ENCODE assay signal across 7 mouse cellular contexts in genomic region chr10:81641978-81642647, GRCm38 (mm10). TPM values are rescaled to one million over a fixed set of nuclear protein-coding genes. Genes with fewer than 3 reads are reported as not detected.
DNase-seq lines count a peak whose midpoint lies in the region; ATAC-seq and TF ChIP-seq lines count a peak whose summit lies in the region.

No protein-coding gene starts in this region.

- peak overlapping the region; percentile 99; the same call in 1 of the 2 replicates for H3K27ac ChIP-seq in left cerebral cortex, adult 2 months
- H3K27ac ChIP-seq in forebrain, postnatal 0 days (ENCODE audit: low read depth, low read length): no peak overlapping the region
- H3K27ac ChIP-seq in liver, embryonic 16.5 days (ENCODE audit: low read length): no peak overlapping the region

- no peak for TF ChIP-seq CTCF in left cerebral cortex, adult 2 months (IDR thresholded peaks at IDR 0.05)
- no peak for TF ChIP-seq CTCF in forebrain, postnatal 0 days (IDR thresholded peaks at IDR 0.05; ENCODE audit: low read depth)

- H3K4me1 ChIP-seq in forebrain, postnatal 0 days (ENCODE audit: insufficient read depth): peaks cover 11% of the 10 kb centered on the region
- H3K4me1 ChIP-seq in liver, embryonic 16.5 days (ENCODE audit: control insufficient read depth, low read depth, low read length): peaks cover 12% of the 10 kb centered on the region

- intact Hi-C loops in left cerebral cortex, adult 2 months (cut with DNase I): loop anchor here (5.0 to 10.0 kb wide), 2 partner anchors 530 to 983 kb away; partner anchors contain the start of genes 1190007I07Rik and Tdg
- intact Hi-C loops in left cerebral cortex, postnatal 4 days (cut with DNase I): no loop called here

- no peaks in the 10 kb centered on the region for H3K9me3 ChIP-seq in forebrain, postnatal 0 days (ENCODE audit: low read length)
- no peaks in the 10 kb centered on the region for H3K9me3 ChIP-seq in liver, embryonic 16.5 days (replicated peaks; ENCODE audit: control insufficient read depth, low read length)

- peak overlapping the region; percentile 92; the same call in 1 of the 2 replicates for H3K9ac ChIP-seq in forebrain, postnatal 0 days
- H3K9ac ChIP-seq in liver, embryonic 16.5 days (ENCODE audit: low read depth, low read length): peak overlapping the region; percentile 90; the same call in 1 of the 2 replicates

- H3K4me2 ChIP-seq in forebrain, postnatal 0 days (ENCODE audit: low read depth): peak overlapping the region; percentile 95
- peak overlapping the region; percentile 96 for H3K4me2 ChIP-seq in liver, embryonic 16.5 days (ENCODE audit: low read depth, low read length)

- no peaks in the 10 kb centered on the region; the same call in 1 of the 2 replicates for H3K36me3 ChIP-seq in forebrain, postnatal 0 days (ENCODE audit: insufficient read depth)
- no peaks in the 10 kb centered on the region for H3K36me3 ChIP-seq in liver, embryonic 16.5 days (ENCODE audit: control insufficient read depth, insufficient read depth)

- peak overlapping the region; percentile 95 for H3K4me3 ChIP-seq in left cerebral cortex, adult 2 months
- H3K4me3 ChIP-seq in forebrain, postnatal 0 days (ENCODE audit: low read depth, low read length): no peak overlapping the region
- H3K4me3 ChIP-seq in liver, embryonic 16.5 days (ENCODE audit: low read depth, low read length): peak overlapping the region; percentile 81; the same call in 1 of the 2 replicates

- WGBS in forebrain, postnatal 0 days: 81% methylated on average over 8 of the region's 8 CpGs
- WGBS in liver, embryonic 16.5 days (ENCODE audit: insufficient replicate concordance): 69% methylated on average over 8 of the region's 8 CpGs

- ATAC-seq in forebrain, postnatal 0 days: no peak
- no peak for ATAC-seq in liver, embryonic 16.5 days (ENCODE audit: low read depth)

- no peaks in the 10 kb centered on the region for H3K27me3 ChIP-seq in forebrain, postnatal 0 days (ENCODE audit: insufficient read depth, low read length)
- no peaks in the 10 kb centered on the region for H3K27me3 ChIP-seq in liver, embryonic 16.5 days (ENCODE audit: control insufficient read depth, insufficient read depth, low read depth, low read length)

- no peak for DNase-seq in left cerebral cortex, adult 2 months (ENCODE audit: extremely low spot score in 1 of 2, low spot score in 2 of 2)
- no peak for DNase-seq in left cerebral cortex, postnatal 4 days
- DNase-seq in cerebellum, postnatal 25 days: peak; percentile 35 to 57
- DNase-seq in forebrain, postnatal 0 days: no peak
- no peak for DNase-seq in layer of hippocampus, postnatal 36 days
- DNase-seq in yolk sac, embryonic 10.5 days (ENCODE audit: low spot score): no peak

RNA-seq across cellular contexts. Expression of gene Gm10778, which starts 6.7 kb away (rescaled TPM):
- 1 to 10 TPM; 4.3 to 5.0 TPM for total RNA-seq in left cerebral cortex, adult 2 months (2021)
- 1 to 10 TPM; 5.4 to 5.5 TPM for total RNA-seq in left cerebral cortex, postnatal 4 days (2021)
- 5.9 and 9.5 TPM in 2 replicates for total RNA-seq in forebrain, postnatal 0 days (2014; rRNA removed)
- 2.3 and 3.4 TPM in 2 replicates for polyA plus RNA-seq in forebrain, postnatal 0 days (2015; fragmentation: Nextera tagmentation; extraction: Ambion mirVana)
- polyA plus RNA-seq in liver, embryonic 16.5 days (2015; fragmentation: Nextera tagmentation; extraction: Ambion mirVana): 1.1 and 1.3 TPM in 2 replicates
- 1 to 10 TPM; 3.8 to 4.9 TPM for total RNA-seq in layer of hippocampus, postnatal 36 days (2021)

RNA-seq across cellular contexts. Expression of gene Ankrd24, which starts 13.8 kb away (rescaled TPM):
- total RNA-seq in left cerebral cortex, adult 2 months (2021): 10 to 100 TPM; 46.4 to 47.3 TPM
- total RNA-seq in left cerebral cortex, postnatal 4 days (2021): 10 to 100 TPM; 37.9 to 44.6 TPM
- 45.9 and 63.6 TPM in 2 replicates for total RNA-seq in forebrain, postnatal 0 days (2014; rRNA removed)
- polyA plus RNA-seq in forebrain, postnatal 0 days (2015; fragmentation: Nextera tagmentation; extraction: Ambion mirVana): 11.4 and 13.0 TPM in 2 replicates
- 2.1 and 2.4 TPM in 2 replicates for polyA plus RNA-seq in liver, embryonic 16.5 days (2015; fragmentation: Nextera tagmentation; extraction: Ambion mirVana)
- total RNA-seq in layer of hippocampus, postnatal 36 days (2021): 10 to 100 TPM; 31.6 to 41.0 TPM

RNA-seq across cellular contexts. Expression of gene Sirt6, which starts 14.5 kb away (rescaled TPM):
- 10 to 100 TPM; 26.8 to 28.6 TPM for total RNA-seq in left cerebral cortex, adult 2 months (2021)
- 10 to 100 TPM; 37.4 to 38.1 TPM for total RNA-seq in left cerebral cortex, postnatal 4 days (2021)
- total RNA-seq in forebrain, postnatal 0 days (2014; rRNA removed): 18.0 and 25.2 TPM in 2 replicates
- polyA plus RNA-seq in forebrain, postnatal 0 days (2015; fragmentation: Nextera tagmentation; extraction: Ambion mirVana): 30.8 and 33.4 TPM in 2 replicates
- 6.9 and 8.1 TPM in 2 replicates for polyA plus RNA-seq in liver, embryonic 16.5 days (2015; fragmentation: Nextera tagmentation; extraction: Ambion mirVana)
- 10 to 100 TPM; 26.2 to 27.9 TPM for total RNA-seq in layer of hippocampus, postnatal 36 days (2021)

RNA-seq across cellular contexts. Expression of gene BC025920, which starts 36.0 kb away (rescaled TPM):
- total RNA-seq in left cerebral cortex, adult 2 months (2021): 1 to 10 TPM; 2.6 to 2.9 TPM
- total RNA-seq in left cerebral cortex, postnatal 4 days (2021): 1 to 10 TPM; 2.5 to 2.7 TPM
- total RNA-seq in forebrain, postnatal 0 days (2014; rRNA removed): 3.8 and 4.7 TPM in 2 replicates
- polyA plus RNA-seq in forebrain, postnatal 0 days (2015; fragmentation: Nextera tagmentation; extraction: Ambion mirVana): 1.4 TPM in 2 replicates
- 0.35 and 0.36 TPM in 2 replicates for polyA plus RNA-seq in liver, embryonic 16.5 days (2015; fragmentation: Nextera tagmentation; extraction: Ambion mirVana)
- 1 to 10 TPM; 3.6 to 3.9 TPM for total RNA-seq in layer of hippocampus, postnatal 36 days (2021)

RNA-seq across cellular contexts. Expression of gene Tle6, which starts 41.2 kb away (rescaled TPM):
- total RNA-seq in left cerebral cortex, adult 2 months (2021): 10 to 100 TPM; 10.3 to 12.9 TPM
- total RNA-seq in left cerebral cortex, postnatal 4 days (2021): 1 to 10 TPM; 2.2 to 3.2 TPM
- total RNA-seq in forebrain, postnatal 0 days (2014; rRNA removed): 8.7 and 14.1 TPM in 2 replicates
- 4.2 and 5.1 TPM in 2 replicates for polyA plus RNA-seq in forebrain, postnatal 0 days (2015; fragmentation: Nextera tagmentation; extraction: Ambion mirVana)
- 3.5 and 4.5 TPM in 2 replicates for polyA plus RNA-seq in liver, embryonic 16.5 days (2015; fragmentation: Nextera tagmentation; extraction: Ambion mirVana)
- total RNA-seq in layer of hippocampus, postnatal 36 days (2021): 1 to 10 TPM; 1.3 to 3.0 TPM

Comparison
In these comparisons a context has a peak if more than half of its experiments do, and no peak if none do; other contexts are left out.
1. DNase-seq: peak in cerebellum, postnatal 25 days (2 of 2); none in left cerebral cortex, adult 2 months (0 of 2), left cerebral cortex, postnatal 4 days (single experiment), forebrain, postnatal 0 days (single experiment), layer of hippocampus, postnatal 36 days (0 of 2) and yolk sac, embryonic 10.5 days (single experiment).